Mouse (Mus musculus) forebrain, embryonic 10.5 days (tissue): ENCODE measurements around the gene Acap1. TPM values are rescaled to one million over a fixed set of nuclear protein-coding genes. Genes with fewer than 3 reads are reported as not detected.

ENCODE experiments used
- DNase-seq: peaks from one replicate; pipeline ENCODE4 v3.0.0-alpha.2; 2017; ENCODE audit warnings: low spot score; ENCODE audit errors: extremely low spot score
- H3K27ac ChIP-seq: fragments of 300-500 bp; sonication (generic); 2 replicates; pipeline ENCODE4 v1.5.1; 2016; ENCODE audit warnings: mild to moderate bottlenecking
- H3K27me3 ChIP-seq: fragments of 300-500 bp; sonication (generic); 2 replicates; pipeline ENCODE4 v1.6.1; 2016; ENCODE audit warnings: mild to moderate bottlenecking; ENCODE audit not compliant: poor library complexity, severe bottlenecking
- H3K36me3 ChIP-seq: fragments of 300-500 bp; sonication (generic); replicated peaks from 2 replicates; pipeline ENCODE4 v1.6.1; 2016; ENCODE audit warnings: mild to moderate bottlenecking, moderate library complexity
- H3K4me1 ChIP-seq: fragments of 300-500 bp; sonication (generic); 2 replicates; pipeline ENCODE4 v1.6.1; 2016
- H3K4me3 ChIP-seq: fragments of 300-500 bp; sonication (generic); 2 replicates; pipeline ENCODE4 v1.5.1; 2016; ENCODE audit warnings: mild to moderate bottlenecking, moderate library complexity
- H3K9me3 ChIP-seq: fragments of 300-500 bp; sonication (generic); 2 replicates; pipeline ENCODE4 v1.6.1; 2016; ENCODE audit warnings: mild to moderate bottlenecking, moderate library complexity
- WGBS: fragments of 180-500 bp; shearing (Covaris S2); methylation state at CpG from one replicate; pipeline ENCODE4 v1.1.7; 2016; 5-methylcytosine and 5-hydroxymethylcytosine counted together
- polyA plus RNA-seq: library from polyadenylated mRNA; unstranded; fragments of >200 nt; fragmentation: Nextera tagmentation; extraction: Ambion mirVana; gene quantifications from 2 replicates; pipeline ENCODE4 v1.2.1, GENCODE M21; 2016

The Acap1 gene
- polyA plus RNA-seq, 1 experiment from 2014 or later, result 1.3 TPM

DNA sequence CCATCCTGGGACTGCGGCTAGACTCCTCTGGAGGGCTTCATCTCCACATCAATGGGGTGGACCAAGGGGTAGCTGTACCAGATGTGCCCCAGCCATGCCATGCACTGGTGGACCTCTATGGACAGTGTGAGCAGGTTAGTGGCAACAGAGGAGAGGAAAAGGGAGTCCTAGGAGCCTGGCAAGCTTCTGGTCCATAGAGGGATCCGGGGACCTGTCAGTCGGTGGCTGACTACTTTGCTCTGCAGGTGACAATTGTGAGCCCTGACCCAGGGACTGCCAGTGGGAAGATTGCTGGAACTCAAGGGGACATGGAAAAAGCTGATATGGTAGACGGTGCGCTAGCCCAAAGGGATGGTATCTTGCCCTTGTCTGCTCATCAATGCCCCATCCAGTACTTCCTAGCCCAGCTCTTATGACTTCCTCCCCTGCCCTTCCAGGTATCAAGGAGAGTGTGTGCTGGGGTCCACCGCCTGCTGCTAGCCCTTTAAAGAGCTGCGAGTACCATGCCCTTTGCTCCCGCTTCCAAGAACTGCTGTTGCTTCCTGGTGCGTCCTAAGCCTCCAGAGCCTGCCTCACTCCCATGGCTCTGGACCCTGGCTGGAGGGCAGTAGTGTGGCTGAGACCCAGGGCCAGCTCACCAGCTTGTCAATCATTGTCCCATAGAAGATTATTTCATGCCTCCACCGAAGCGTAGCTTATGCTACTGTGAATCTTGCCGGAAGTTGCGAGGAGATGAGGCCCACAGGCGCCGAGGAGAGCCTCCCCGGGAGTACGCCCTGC, 15.6 kb upstream of the Acap1 start:
- Histone ChIP-seq H3K4me1 (peaks cover 33% of the 10 kb centered on the region), H3K36me3 (peaks cover 94% of the 10 kb centered on the region), H3K4me3 (0 out of 2 replicates have a peak overlapping the region, but pooled peaks have one; percentile 1), H3K9me3 (no peaks in the 10 kb centered on the region), H3K27ac (no peak overlapping the region), H3K27me3 (no peaks in the 10 kb centered on the region)
- WGBS, result 93% methylated on average over 17 of the region's 17 CpGs
- no peak for DNase-seq

DNA sequence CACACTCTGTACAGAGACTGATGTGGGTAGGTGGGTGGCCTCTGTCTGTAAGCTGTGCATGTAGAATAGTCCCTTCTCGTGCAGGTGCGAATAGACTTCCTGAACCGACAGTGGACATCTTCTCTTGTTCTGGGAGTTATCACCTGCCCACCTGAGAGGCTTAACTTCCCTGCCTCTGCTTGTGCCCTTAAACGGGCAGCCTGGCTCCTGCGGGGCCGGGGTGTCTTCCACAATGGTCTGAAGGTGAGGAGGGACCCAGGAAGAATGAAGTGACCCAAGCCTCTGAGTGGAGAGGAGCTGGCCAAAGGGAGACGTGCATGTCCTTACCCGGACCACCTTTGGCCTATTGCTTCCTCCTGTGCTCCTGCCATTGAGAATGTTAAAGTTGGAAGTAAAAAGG, 14.8 kb upstream of the Acap1 start:
- H3K4me3 ChIP-seq, result no peak overlapping the region
- no peak for DNase-seq
- no peak overlapping the region for H3K27ac ChIP-seq
- WGBS, result 93% methylated on average over 8 of the region's 8 CpGs
- H3K9me3 ChIP-seq, result no peaks in the 10 kb centered on the region
- H3K4me1 ChIP-seq, result peaks cover 25% of the 10 kb centered on the region
- peaks cover 94% of the 10 kb centered on the region for H3K36me3 ChIP-seq
- no peaks in the 10 kb centered on the region for H3K27me3 ChIP-seq

DNA sequence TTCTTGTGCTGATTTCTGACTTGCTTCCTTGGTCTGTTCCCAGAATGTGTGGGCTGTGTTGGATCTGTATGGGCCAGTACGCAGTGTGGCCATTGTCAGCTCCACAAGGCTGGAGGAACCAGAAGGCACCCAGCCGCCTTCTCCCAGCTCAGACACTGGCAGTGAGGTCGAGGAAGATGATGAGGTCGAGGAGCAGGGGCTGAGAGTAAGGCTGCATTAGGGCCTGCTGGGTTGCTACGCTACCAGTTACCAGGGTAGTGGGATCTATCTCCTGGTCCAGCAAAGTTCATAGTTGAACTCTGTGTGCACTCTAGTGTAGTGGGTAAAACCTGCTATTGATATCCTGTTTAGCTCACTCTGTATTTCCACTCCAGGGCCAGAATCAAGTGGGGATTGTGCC, 13.8 kb upstream of the Acap1 start:
- 91% methylated on average over 5 of the region's 5 CpGs for WGBS
- Histone ChIP-seq H3K27me3 (no peaks in the 10 kb centered on the region), H3K27ac (no peak overlapping the region), H3K9me3 (no peaks in the 10 kb centered on the region), H3K4me1 (peaks cover 15% of the 10 kb centered on the region), H3K36me3 (peaks cover 96% of the 10 kb centered on the region), H3K4me3 (no peak overlapping the region)
- DNase-seq, result no peak

DNA sequence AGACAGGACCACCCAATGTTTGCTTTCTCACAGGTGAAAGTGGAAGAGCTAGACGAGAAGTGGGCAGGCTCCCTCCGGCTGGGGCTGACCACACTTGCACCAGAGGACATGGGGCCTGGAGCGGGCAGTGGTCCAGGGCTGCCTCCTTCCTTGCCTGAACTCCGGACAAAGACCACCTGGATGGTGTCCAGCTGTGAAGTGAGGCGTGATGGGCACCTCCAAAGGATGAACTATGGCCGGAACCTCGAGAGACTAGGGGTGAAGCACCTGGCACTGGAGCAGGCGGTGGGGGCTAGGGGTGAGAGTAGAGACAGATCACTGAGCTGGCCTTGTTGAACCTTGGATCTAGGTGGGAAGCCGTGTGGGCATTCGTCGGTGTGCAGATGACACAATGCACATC, 13.3 kb upstream of the Acap1 start:
- H3K4me1 ChIP-seq, result peaks cover 11% of the 10 kb centered on the region
- DNase-seq, result no peak
- WGBS, result 96% methylated on average over 11 of the region's 11 CpGs
- H3K4me3 ChIP-seq, result no peak overlapping the region
- H3K27ac ChIP-seq, result no peak overlapping the region
- peaks cover 100% of the 10 kb centered on the region for H3K36me3 ChIP-seq
- H3K9me3 ChIP-seq, result no peaks in the 10 kb centered on the region
- H3K27me3 ChIP-seq, result no peaks in the 10 kb centered on the region

DNA sequence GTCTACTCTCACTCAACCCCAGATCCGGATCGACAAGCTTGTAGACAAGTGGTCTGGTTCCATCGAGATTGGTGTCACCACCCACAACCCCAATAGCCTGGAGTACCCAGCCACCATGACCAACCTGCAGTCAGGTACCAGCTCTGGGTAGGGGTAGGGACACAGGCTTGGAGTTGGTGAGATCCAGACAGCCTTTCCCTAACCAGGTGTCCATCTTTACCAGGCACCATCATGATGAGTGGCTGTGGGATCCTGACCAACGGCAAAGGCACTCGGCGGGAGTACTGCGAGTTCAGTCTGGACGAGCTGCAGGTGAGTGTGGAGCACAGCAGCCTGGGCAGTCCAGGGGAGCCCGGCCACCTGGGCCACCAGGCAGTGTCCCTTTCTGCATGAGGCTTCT, 9.0 kb upstream of the Acap1 start:
- Histone ChIP-seq H3K27ac (no peak overlapping the region), H3K9me3 (no peaks in the 10 kb centered on the region), H3K27me3 (peaks cover 6% of the 10 kb centered on the region; the same call in 1 of the 2 replicates), H3K36me3 (peaks cover 65% of the 10 kb centered on the region), H3K4me1 (peaks cover 35% of the 10 kb centered on the region), H3K4me3 (no peak overlapping the region)
- WGBS, result 96% methylated on average over 9 of the region's 9 CpGs
- no peak for DNase-seq

DNA sequence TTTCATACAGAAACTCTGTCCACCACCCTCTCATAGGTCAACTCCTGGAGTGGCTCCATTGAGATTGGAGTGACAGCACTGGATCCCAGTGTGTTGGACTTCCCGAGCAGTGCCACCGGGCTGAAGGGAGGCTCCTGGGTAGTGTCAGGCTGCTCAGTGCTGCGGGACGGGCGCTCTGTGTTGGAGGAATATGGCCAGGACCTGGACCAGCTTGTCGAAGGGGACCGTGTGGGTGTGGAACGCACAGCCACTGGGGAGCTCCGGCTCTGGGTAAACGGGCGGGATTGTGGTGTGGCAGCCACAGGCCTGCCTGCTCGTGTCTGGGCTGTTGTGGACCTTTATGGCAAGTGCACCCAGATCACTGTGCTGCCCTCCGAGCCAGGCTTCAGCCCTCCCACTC, 7.6 kb upstream of the Acap1 start:
- 90% methylated on average over 12 of the region's 13 CpGs for WGBS
- H3K27ac ChIP-seq, result peak overlapping the region; percentile 99; the same call in 1 of the 2 replicates

DNA sequence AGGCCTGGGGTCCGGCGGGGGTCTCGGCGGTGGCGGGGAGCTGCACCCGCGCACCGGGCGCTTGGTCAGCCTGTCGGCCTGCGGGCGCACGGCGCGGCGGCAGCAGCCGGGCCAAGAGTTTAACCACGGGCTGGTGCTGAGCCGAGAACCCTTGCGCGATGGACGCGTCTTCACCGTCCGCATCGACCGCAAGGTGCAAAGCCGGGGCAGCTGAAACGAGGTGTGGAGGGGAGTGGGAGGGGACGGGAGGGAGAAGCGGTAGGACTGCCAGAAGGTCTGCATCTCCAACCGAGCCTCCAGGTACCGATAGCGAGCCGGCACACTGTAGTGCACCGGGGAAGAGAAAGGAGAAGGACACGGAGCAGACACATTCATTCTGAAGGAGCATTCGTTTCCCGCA, 6.7 kb upstream of the Acap1 start:
- H3K27me3 ChIP-seq, result peaks cover 8% of the 10 kb centered on the region; the same call in 1 of the 2 replicates
- peaks cover 47% of the 10 kb centered on the region for H3K4me1 ChIP-seq
- DNase-seq, result peak; percentile 46
- H3K4me3 ChIP-seq, result peak overlapping the region; percentile 99
- H3K36me3 ChIP-seq, result peaks cover 45% of the 10 kb centered on the region
- no peaks in the 10 kb centered on the region for H3K9me3 ChIP-seq
- WGBS, result under 1% methylated on average over 39 of the region's 39 CpGs
- peak overlapping the region; percentile 99 for H3K27ac ChIP-seq

More for the DNA sequence above, 7.6 kb upstream of the Acap1 start:
- peaks cover 52% of the 10 kb centered on the region for H3K36me3 ChIP-seq
- peak overlapping the region; percentile 99 for H3K4me3 ChIP-seq
- H3K27me3 ChIP-seq, result peaks cover 8% of the 10 kb centered on the region; the same call in 1 of the 2 replicates
- no peak for DNase-seq
- peaks cover 47% of the 10 kb centered on the region for H3K4me1 ChIP-seq
- H3K9me3 ChIP-seq, result no peaks in the 10 kb centered on the region

DNA sequence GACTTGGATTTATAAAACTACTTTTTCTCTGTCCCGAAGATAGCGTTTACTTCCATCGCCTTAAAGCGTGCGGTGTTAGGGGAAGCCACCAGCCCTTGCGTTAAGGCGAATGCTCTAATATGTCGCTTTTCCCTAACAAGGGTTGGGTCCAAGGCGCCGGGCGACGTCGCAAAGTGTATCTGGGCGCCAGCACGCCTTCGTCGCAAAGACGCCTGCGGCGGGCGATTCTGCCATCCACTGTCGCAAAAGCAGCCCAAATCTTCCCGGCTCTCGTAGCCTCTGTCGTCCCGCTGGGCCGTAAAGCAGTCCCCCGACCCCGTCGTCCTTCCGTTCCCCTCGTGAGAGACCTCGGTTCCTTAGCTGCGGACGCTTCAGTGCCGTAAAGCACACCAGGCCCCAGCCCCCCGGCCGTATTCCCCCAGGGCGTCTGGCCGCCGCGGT, 6.1 kb upstream of the Acap1 start:
- under 1% methylated on average over 42 of the region's 42 CpGs for WGBS

DNA sequence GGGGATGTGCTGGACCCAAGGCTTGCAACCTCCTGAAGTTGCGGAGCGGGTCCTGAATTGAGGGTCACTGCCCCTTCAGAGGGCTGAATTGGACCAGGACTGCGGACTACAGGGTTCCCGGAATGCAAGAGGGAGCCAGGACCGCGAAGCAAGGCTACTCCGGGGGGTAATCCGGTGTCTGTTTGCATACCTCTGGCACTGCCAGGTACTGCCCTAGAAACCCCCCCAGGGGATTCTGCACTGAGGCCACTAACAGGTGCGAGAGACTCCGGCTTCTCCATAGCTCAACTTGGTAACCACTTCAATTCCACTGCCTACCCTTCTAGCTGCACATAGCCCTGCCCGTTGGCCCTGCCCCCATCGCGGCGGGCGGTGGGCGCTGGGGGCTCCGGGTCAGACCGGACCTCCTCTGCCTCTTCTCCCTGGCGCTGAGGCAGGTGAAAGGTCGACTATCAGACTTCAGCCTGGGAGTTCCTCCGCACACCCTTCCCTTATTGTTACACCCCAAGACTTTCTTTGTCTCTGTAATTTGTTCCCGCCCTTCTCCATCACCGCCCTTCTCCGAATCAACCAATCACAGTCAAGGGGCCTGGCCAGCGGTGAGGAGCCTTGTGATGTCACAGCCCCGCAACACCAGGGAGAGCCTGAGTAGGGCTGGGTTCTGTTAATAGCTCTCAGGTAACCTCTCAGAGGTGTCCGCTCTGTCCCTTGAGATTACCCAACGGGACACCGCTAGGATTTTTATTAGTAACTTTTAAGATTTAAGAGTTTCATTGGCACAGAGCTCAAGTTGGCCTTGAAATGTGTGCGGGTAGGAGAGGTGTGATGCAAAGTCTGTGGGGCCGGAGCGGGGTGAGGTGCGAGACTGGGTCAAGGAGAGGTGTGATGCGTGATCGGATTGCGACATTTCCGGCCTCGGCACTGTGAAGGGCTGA, 5.4 kb upstream of the Acap1 start, which contains the start of the genes 2810408A11Rik and Neurl4:
2810408A11Rik (minus strand) TSS at position 517 of the 935 bp plus-strand sequence.
Neurl4 (plus strand) TSS at position 602 of the 935 bp plus-strand sequence.
- H3K4me1 ChIP-seq, result peaks cover 47% of the 10 kb centered on the region
- DNase-seq, result peak; percentile 92
- peaks cover 8% of the 10 kb centered on the region; the same call in 1 of the 2 replicates for H3K27me3 ChIP-seq
- under 1% methylated on average over 38 of the region's 38 CpGs for WGBS
- H3K36me3 ChIP-seq, result peaks cover 33% of the 10 kb centered on the region
- peak within 1 kb of the TSS; percentile 99 for H3K4me3 ChIP-seq
- H3K9me3 ChIP-seq, result no peaks in the 10 kb centered on the region
- peak within 1 kb of the TSS; percentile 99 for H3K27ac ChIP-seq

More for the DNA sequence above, 6.1 kb upstream of the Acap1 start:
- Histone ChIP-seq H3K9me3 (no peaks in the 10 kb centered on the region), H3K4me1 (peaks cover 47% of the 10 kb centered on the region), H3K4me3 (peak overlapping the region; percentile 99), H3K36me3 (peaks cover 40% of the 10 kb centered on the region), H3K27ac (peak overlapping the region; percentile 99), H3K27me3 (peaks cover 8% of the 10 kb centered on the region; the same call in 1 of the 2 replicates)
- peak; percentile 97 for DNase-seq

DNA sequence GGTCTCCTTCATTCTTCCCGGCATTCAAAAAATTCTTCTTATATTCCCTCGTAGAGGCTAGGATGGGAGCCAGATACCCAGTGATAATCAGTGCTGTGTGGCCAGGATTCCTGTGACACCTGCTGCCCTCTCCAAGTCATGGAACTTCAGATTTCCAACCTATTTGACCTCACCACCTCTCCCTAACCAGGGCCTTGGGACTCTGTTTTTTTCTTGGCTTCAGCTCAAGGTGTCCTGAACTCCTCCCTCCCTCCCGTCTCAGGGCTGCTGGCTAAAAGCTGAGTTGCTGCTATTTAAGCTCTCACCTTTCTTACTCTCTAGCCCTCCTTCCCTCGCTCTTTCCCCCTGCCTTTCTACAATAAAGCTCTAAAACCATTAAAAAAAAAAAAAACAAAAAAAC, 4.5 kb upstream of the Acap1 start:
- H3K27me3 ChIP-seq, result peaks cover 8% of the 10 kb centered on the region; the same call in 1 of the 2 replicates
- peaks cover 24% of the 10 kb centered on the region for H3K36me3 ChIP-seq
- peaks cover 52% of the 10 kb centered on the region for H3K4me1 ChIP-seq
- H3K9me3 ChIP-seq, result no peaks in the 10 kb centered on the region
- peak overlapping the region; percentile 99 for H3K27ac ChIP-seq
- peak overlapping the region; percentile 99 for H3K4me3 ChIP-seq
- WGBS, result 26% methylated on average over 4 of the region's 4 CpGs
- DNase-seq, result no peak

DNA sequence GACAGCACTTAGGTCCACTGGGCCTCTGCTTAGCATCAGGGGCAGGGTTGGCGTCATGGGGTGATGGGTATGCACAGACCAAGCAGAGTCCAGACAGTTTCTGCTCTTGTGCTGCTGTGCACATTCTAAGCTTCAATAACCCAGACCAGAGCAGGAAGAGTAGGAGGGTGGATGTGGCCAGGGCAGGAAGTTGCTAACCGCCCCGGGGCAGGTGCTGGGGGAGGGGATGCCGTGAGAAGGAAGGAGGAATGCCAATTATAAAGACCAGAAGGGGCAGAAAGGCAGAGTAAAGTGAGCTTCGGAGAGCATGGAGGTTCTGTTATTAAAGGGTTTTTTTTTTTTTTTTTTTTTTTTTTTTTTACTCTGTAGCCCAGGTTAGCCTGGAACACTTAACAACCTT, 668 bp downstream of the Acap1 start:
- no peaks in the 10 kb centered on the region for H3K9me3 ChIP-seq
- H3K4me1 ChIP-seq, result peaks cover 29% of the 10 kb centered on the region
- peaks cover 6% of the 10 kb centered on the region; the same call in 1 of the 2 replicates for H3K27me3 ChIP-seq
- WGBS, result 78% methylated on average over 5 of the region's 5 CpGs
- no peak overlapping the region for H3K27ac ChIP-seq
- H3K4me3 ChIP-seq, result no peak overlapping the region
- peaks cover 3% of the 10 kb centered on the region for H3K36me3 ChIP-seq
- DNase-seq, result no peak

DNA sequence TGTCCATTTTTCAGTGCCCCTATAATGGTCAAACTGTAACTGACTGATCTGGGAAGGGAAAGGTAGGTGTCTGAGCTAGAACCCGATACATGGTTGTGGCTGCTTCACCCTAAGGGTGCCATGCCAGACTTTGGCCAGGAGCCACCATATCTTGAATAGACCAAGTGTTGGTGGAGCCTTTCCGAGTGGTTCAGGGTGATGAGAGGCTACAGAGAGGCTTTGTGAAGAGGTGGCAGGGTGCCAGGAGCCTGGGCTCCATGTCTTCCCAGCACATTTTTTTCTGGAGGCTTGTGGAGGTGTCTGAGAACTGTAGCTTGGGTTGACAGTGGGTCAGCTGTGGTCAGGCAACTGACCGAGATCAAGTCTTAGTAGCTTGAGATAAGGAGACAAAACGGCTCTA, 3.9 kb downstream of the Acap1 start:
- H3K36me3 ChIP-seq, result no peaks in the 10 kb centered on the region
- 85% methylated on average over 4 of the region's 4 CpGs for WGBS
- H3K4me1 ChIP-seq, result peaks cover 12% of the 10 kb centered on the region; the same call in 1 of the 2 replicates
- H3K27ac ChIP-seq, result no peak overlapping the region
- no peaks in the 10 kb centered on the region for H3K9me3 ChIP-seq
- no peaks in the 10 kb centered on the region for H3K27me3 ChIP-seq
- H3K4me3 ChIP-seq, result no peak overlapping the region
- DNase-seq, result no peak
